Mouse (Mus musculus) lung, postnatal 0 days (tissue): ENCODE data around the gene Tbc1d12.

Experiments
- CTCF ChIP-seq: IDR thresholded peaks from 2 replicates; pipeline ENCODE4 v1.5.1; 2016; ENCODE audit warnings: antibody characterized with exemption, mild to moderate bottlenecking
- EP300 ChIP-seq: IDR thresholded peaks from 2 replicates; pipeline ENCODE4 v1.6.1; 2016; ENCODE audit warnings: antibody characterized with exemption, mild to moderate bottlenecking, control low read depth

DNA sequence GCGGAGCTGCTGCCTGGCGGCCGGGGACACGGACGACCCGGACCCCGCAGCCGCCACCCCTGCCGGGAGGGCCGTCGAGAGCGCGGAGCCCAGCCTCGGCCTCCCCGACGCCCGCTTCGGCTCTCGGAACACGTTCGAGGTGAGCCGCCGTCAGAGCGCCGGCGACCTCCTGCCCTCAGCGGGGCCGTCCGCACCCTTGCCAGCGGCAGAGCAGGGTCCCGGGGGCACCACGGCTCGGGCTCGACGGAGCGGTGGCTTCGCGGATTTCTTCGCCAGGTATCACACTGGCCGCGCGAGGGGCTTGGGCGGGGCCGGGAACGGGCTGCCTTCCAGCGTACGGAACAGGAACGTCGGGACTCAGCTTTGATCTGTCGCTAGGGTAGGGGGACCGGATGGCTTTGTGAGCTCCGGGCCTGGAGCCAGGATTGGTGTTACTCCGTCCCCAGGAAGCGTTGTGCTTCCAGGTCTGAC is 827 bp downstream of the Tbc1d12 start:
- TF ChIP-seq EP300 (no peak), CTCF (peak; percentile 3; the same call in 1 of the 2 replicates)
